Mouse (Mus musculus) liver, embryonic 14.5 days (tissue): ENCODE data around the gene Cers3.

Experiments used
- CTCF ChIP-seq: IDR thresholded peaks from 2 replicates; pipeline ENCODE4 v1.5.1; 2016; ENCODE audit warnings: antibody characterized with exemption, low read depth, control low read depth
- EP300 ChIP-seq: IDR thresholded peaks from 2 replicates; pipeline ENCODE4 v1.6.1; 2016; ENCODE audit warnings: antibody characterized with exemption, low read depth

GRCm38 (mm10) chr7:66842021-66842420, 98.7 kb downstream of the Cers3 start:
- TF ChIP-seq CTCF (peak; percentile 52), EP300 (no peak)
